Mouse (Mus musculus) midbrain, embryonic 13.5 days (tissue): ENCODE measurements around the gene Klhdc4. TPM values are rescaled to one million over a fixed set of nuclear protein-coding genes. Genes with fewer than 3 reads are reported as not detected.
A peak's percentile ranks its signal among the peaks of the same experiment; 100 is the strongest.

Experiments used
- ATAC-seq: fragments of 200-750 bp; cut with Nextera tagmentation; 2 replicates; pipeline ENCODE4 v1.8.0; 2017; ENCODE audit warnings: mild to moderate bottlenecking, moderate TSS enrichment, moderate library complexity
- H3K27ac ChIP-seq: fragments of 300-500 bp; sonication (generic); 2 replicates; pipeline ENCODE4 v1.5.1; 2015; ENCODE audit warnings: inconsistent platforms, mild to moderate bottlenecking, moderate library complexity
- H3K27me3 ChIP-seq: fragments of 300-500 bp; sonication (generic); 2 replicates; pipeline ENCODE4 v1.6.1; 2015; ENCODE audit warnings: mild to moderate bottlenecking, inconsistent platforms
- H3K36me3 ChIP-seq: fragments of 300-500 bp; sonication (generic); 2 replicates; pipeline ENCODE4 v1.6.1; 2015; ENCODE audit warnings: mild to moderate bottlenecking, inconsistent platforms
- H3K4me1 ChIP-seq: fragments of 300-500 bp; sonication (generic); replicated peaks from 2 replicates; pipeline ENCODE4 v1.6.1; 2015; ENCODE audit warnings: inconsistent platforms
- H3K4me2 ChIP-seq: fragments of 300-500 bp; sonication (generic); replicated peaks from 2 replicates; pipeline ENCODE4 v1.6.1; 2015; ENCODE audit warnings: moderate library complexity, mild to moderate bottlenecking, inconsistent platforms
- H3K4me3 ChIP-seq: fragments of 300-500 bp; sonication (generic); replicated peaks from 2 replicates; pipeline ENCODE4 v1.5.1; 2015; ENCODE audit warnings: mild to moderate bottlenecking, inconsistent platforms
- H3K9ac ChIP-seq: fragments of 300-500 bp; sonication (generic); replicated peaks from 2 replicates; pipeline ENCODE4 v1.6.1; 2015; ENCODE audit warnings: mild to moderate bottlenecking, inconsistent platforms
- H3K9me3 ChIP-seq: fragments of 300-500 bp; sonication (generic); 2 replicates; pipeline ENCODE4 v1.6.1; 2016; ENCODE audit warnings: mild to moderate bottlenecking, inconsistent platforms
- WGBS: fragments of 180-500 bp; shearing (Covaris S2); methylation state at CpG from one replicate; pipeline ENCODE4 v1.1.7; 2015; 5-methylcytosine and 5-hydroxymethylcytosine counted together
- polyA plus RNA-seq: library from polyadenylated mRNA; unstranded; fragments of >200 nt; fragmentation: Nextera tagmentation; extraction: Ambion mirVana; gene quantifications from 2 replicates; pipeline ENCODE4 v1.2.1, GENCODE M21; 2015

The Klhdc4 gene
- polyA plus RNA-seq, 1 experiment from 2014 or later: 45.5 TPM

DNA sequence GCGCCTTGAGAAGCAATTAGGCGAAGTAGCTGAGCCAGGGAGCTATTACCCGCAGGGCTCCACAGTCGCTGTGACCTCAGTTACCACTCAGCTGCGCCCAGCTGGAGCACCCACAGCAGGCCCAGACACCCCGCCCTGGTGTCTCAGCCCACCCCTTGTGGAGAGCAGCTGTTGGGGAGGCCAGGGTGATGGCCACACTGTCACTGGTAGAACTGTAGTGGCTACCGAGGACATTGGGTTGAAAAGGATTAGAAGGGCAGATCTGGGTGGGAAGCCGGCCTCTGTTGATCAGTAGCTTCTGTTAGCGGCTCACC, 65.7 kb downstream of the Klhdc4 start:
- peak overlapping the region; percentile 30; the same call in 1 of the 2 replicates for H3K27ac ChIP-seq
- 64% methylated on average over 9 of the region's 9 CpGs for WGBS
- no peak overlapping the region for H3K9ac ChIP-seq
- H3K4me1 ChIP-seq: peaks cover 15% of the 10 kb centered on the region; the same call in 1 of the 2 replicates
- ATAC-seq: peak; percentile 24; the same call in 1 of the 2 replicates
- no peak overlapping the region for H3K4me3 ChIP-seq
- no peak overlapping the region for H3K4me2 ChIP-seq
- H3K9me3 ChIP-seq: no peaks in the 10 kb centered on the region
- H3K27me3 ChIP-seq: no peaks in the 10 kb centered on the region; the same call in 1 of the 2 replicates
- no peaks in the 10 kb centered on the region for H3K36me3 ChIP-seq

DNA sequence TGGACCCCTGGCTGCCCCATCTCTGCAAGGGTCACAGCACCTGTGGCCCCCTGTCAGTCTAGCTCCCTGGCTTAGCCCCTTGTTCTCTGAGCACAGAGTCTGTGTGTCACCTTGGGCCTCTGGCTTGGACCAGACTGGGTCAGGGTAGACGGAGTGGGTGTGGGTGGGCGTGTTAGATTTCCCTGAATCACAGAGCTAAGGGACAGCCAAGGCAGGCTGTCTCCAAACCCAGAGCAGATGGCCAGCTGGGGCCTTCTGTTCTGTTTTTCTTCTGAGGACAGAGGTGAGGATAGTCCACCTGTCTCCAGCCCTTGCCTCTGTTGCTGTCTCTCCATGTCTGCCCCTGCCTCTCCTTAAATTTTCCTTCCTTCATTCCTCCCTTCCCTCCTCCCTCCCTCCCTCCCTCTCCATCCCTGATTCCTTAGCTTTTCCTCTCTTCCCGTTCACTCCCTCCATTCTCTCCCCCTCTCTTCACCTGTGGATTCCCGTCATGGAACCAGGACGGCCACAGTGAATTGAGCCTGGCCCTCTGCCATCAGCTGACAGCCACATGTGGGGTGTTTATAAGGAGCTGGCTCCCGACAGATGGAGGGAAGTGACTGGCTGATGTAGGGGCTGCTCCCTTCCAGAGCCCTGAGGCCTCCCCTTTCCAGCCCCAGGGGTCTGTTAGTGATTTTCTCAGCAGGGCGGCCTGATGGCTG, 66.2 kb downstream of the Klhdc4 start:
- Histone ChIP-seq H3K27ac (peak overlapping the region; percentile 30; the same call in 1 of the 2 replicates), H3K4me1 (peaks cover 15% of the 10 kb centered on the region; the same call in 1 of the 2 replicates), H3K27me3 (no peaks in the 10 kb centered on the region; the same call in 1 of the 2 replicates), H3K36me3 (no peaks in the 10 kb centered on the region), H3K4me2 (no peak overlapping the region), H3K4me3 (no peak overlapping the region), H3K9me3 (no peaks in the 10 kb centered on the region), H3K9ac (no peak overlapping the region)
- ATAC-seq: peak; percentile 63
- WGBS: 57% methylated on average over 7 of the region's 7 CpGs

DNA sequence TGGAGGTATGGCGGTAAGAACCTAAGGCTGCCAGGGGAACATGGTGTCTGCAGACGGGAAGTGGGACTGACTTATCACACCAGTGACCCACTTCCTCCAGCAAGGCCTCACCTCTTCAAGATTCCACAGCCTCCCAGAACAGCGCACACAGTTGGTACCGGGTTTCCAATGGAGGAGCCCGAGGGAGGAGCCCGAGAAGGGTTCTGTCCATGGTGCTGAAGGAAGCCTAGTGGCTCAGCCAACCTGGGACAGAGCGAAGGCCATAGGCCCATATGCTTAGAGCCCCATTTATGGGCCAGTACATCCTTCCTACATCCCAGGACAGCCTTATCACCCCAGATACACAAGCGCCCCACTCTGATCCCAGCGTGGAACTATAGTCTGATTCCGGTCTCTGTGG, 67.9 kb downstream of the Klhdc4 start:
- H3K27me3 ChIP-seq: no peaks in the 10 kb centered on the region; the same call in 1 of the 2 replicates
- H3K9me3 ChIP-seq: no peaks in the 10 kb centered on the region
- peaks cover 15% of the 10 kb centered on the region; the same call in 1 of the 2 replicates for H3K4me1 ChIP-seq
- H3K36me3 ChIP-seq: 0 out of 2 replicates have a peak, but pooled peaks cover 8% of the 10 kb centered on the region
- H3K4me3 ChIP-seq: no peak overlapping the region
- no peak for ATAC-seq
- no peak overlapping the region for H3K4me2 ChIP-seq
- H3K9ac ChIP-seq: no peak overlapping the region
- 38% methylated on average over 10 of the region's 10 CpGs for WGBS
- H3K27ac ChIP-seq: no peak overlapping the region

GRCm38 (mm10) chr8:121760484-121760883, 68.9 kb downstream of the Klhdc4 start:
- H3K36me3 ChIP-seq: 0 out of 2 replicates have a peak, but pooled peaks cover 8% of the 10 kb centered on the region
- H3K9ac ChIP-seq: no peak overlapping the region
- no peak overlapping the region for H3K27ac ChIP-seq
- H3K4me3 ChIP-seq: no peak overlapping the region
- no peaks in the 10 kb centered on the region; the same call in 1 of the 2 replicates for H3K27me3 ChIP-seq
- 74% methylated on average over 7 of the region's 7 CpGs for WGBS
- peaks cover 15% of the 10 kb centered on the region; the same call in 1 of the 2 replicates for H3K4me1 ChIP-seq
- H3K9me3 ChIP-seq: no peaks in the 10 kb centered on the region
- ATAC-seq: no peak
- H3K4me2 ChIP-seq: no peak overlapping the region

- Histone ChIP-seq H3K4me3 (no peak overlapping the region), H3K4me2 (no peak overlapping the region), H3K9ac (no peak overlapping the region), H3K27ac (no peak overlapping the region), H3K9me3 (no peaks in the 10 kb centered on the region), H3K4me1 (peaks cover 11% of the 10 kb centered on the region; the same call in 1 of the 2 replicates), H3K27me3 (no peaks in the 10 kb centered on the region; the same call in 1 of the 2 replicates), H3K36me3 (peaks cover 17% of the 10 kb centered on the region)
- WGBS: 78% methylated on average over 12 of the region's 12 CpGs
- ATAC-seq: no peak
These were observed 70.9 kb downstream of the Klhdc4 start for GRCm38 (mm10) chr8:121758470-121758869.

DNA sequence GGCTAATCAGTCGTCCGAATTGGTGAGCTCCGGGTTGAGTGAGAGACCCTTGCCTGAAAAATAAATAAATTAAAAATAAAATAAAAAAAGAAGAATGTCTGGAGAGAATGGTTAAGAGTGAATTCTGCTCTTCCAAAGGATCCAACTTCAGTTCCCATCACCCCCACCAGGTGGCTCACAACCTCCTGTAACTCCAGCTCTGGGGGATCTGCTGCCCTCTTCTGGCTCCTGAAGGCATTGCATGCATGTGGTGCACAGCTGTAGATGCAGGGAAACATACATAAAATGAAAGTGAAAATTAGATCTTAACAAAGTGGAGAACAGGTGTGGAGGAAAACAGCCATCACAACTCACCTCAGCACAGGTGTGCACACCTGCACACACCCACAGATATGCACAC, 78.0 kb downstream of the Klhdc4 start:
- no peaks in the 10 kb centered on the region; the same call in 1 of the 2 replicates for H3K4me1 ChIP-seq
- no peaks in the 10 kb centered on the region; the same call in 1 of the 2 replicates for H3K9me3 ChIP-seq
- H3K27ac ChIP-seq: no peak overlapping the region
- no peak for ATAC-seq
- 25% methylated on average over 3 of the region's 3 CpGs for WGBS
- no peak overlapping the region for H3K9ac ChIP-seq
- H3K27me3 ChIP-seq: no peaks in the 10 kb centered on the region; the same call in 1 of the 2 replicates
- H3K4me3 ChIP-seq: no peak overlapping the region
- peaks cover 19% of the 10 kb centered on the region for H3K36me3 ChIP-seq
- no peak overlapping the region for H3K4me2 ChIP-seq

DNA sequence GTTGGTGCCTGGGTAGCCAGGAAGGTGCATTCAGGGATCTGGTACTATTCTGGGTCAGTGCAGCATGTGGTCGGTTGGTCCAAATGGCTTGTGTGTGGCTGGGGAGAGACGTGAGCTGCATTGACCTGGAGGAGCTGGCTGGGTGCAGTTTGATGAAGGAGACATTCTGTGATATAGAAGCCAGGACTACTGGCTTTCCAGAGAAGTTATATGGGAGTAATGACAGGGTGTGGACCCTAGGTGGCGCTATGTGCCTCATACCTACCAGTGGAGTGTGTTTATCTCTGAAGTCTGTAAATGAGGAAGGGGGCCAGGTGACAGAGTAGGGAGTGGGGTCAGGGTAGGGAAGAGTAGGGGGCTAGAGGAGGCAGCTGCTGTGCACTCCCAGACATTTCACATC, 78.9 kb downstream of the Klhdc4 start:
- 41% methylated on average over 3 of the region's 3 CpGs for WGBS
- no peak overlapping the region for H3K27ac ChIP-seq
- no peak overlapping the region for H3K4me3 ChIP-seq
- H3K36me3 ChIP-seq: peaks cover 19% of the 10 kb centered on the region
- H3K4me2 ChIP-seq: no peak overlapping the region
- no peaks in the 10 kb centered on the region; the same call in 1 of the 2 replicates for H3K27me3 ChIP-seq
- no peak for ATAC-seq
- H3K4me1 ChIP-seq: no peaks in the 10 kb centered on the region; the same call in 1 of the 2 replicates
- no peaks in the 10 kb centered on the region; the same call in 1 of the 2 replicates for H3K9me3 ChIP-seq
- no peak overlapping the region for H3K9ac ChIP-seq

DNA sequence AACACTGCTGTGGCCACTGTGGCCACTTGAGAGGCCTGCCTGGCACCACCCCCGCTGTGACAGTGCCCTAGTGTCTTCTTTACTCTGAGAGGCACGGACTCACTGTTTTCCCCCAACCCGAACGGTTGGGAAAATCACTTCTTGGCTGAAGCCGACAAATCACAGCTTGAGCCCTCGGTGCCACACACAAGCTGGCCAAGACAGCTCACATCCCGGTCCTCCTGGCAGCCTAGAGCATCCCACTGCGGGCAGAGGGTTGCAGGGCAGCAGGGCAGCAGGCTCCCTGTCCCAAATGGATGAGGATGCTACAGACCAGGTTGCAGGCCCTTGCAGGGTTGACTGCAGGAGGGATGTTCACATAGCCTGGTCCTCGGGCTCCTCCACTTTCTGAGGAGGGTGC, 79.9 kb downstream of the Klhdc4 start:
- ATAC-seq: no peak

More for the DNA sequence above, 79.9 kb downstream of the Klhdc4 start:
- Histone ChIP-seq H3K4me1 (no peaks in the 10 kb centered on the region), H3K36me3 (peaks cover 19% of the 10 kb centered on the region), H3K9me3 (no peaks in the 10 kb centered on the region; the same call in 1 of the 2 replicates), H3K27ac (no peak overlapping the region), H3K9ac (no peak overlapping the region), H3K4me3 (no peak overlapping the region), H3K27me3 (no peaks in the 10 kb centered on the region; the same call in 1 of the 2 replicates), H3K4me2 (no peak overlapping the region)
- 86% methylated on average over 9 of the region's 9 CpGs for WGBS

Other genes starting within 250 kb of the Klhdc4 start
- 364 and 371 TPM in 2 replicates for gene Map1lc3b, start 239.2 kb downstream of the Klhdc4 start, polyA plus RNA-seq
- gene Zcchc14, start 176.7 kb downstream of the Klhdc4 start, polyA plus RNA-seq: 27.6 and 29.5 TPM in 2 replicates
- gene Jph3, start 99.9 kb downstream of the Klhdc4 start, polyA plus RNA-seq: 62.3 and 65.4 TPM in 2 replicates
- 34.2 and 37.3 TPM in 2 replicates for gene Slc7a5, start 78.1 kb upstream of the Klhdc4 start, polyA plus RNA-seq
- gene Car5a, start 115.3 kb upstream of the Klhdc4 start, polyA plus RNA-seq: 0.12 and 0.53 TPM in 2 replicates
- gene Banp, start 120.2 kb upstream of the Klhdc4 start, polyA plus RNA-seq: 59.0 and 62.4 TPM in 2 replicates